Mouse (Mus musculus): ENCODE data around the gene Vmn2r88.

DNA sequence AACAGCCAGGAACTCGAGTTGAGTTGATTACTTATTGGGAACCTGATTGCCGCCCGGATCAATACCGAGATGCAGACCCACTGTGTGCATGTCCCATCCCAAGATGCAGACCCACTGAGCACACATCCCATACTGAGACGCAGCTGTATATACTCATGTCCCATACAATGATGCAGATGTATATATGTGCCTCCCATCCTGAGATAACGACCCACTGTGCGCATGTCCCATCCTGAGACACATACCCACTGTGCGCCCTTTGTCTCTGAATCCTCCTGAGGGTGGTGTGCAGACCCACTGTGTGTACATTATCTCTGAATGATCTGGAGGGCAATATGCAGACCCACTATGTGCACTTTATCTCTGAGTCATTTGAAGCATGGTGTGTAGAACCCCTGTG is 22.9 kb upstream of the Vmn2r88 start:
- TF ChIP-seq CTCF (IDR thresholded peaks at IDR 0.05; ENCODE audit: borderline replicate concordance, insufficient read depth, low read length) (no peak), POLR2A (IDR thresholded peaks at IDR 0.05; ENCODE audit: low read depth, low read length) (no peak)

Measured in embryonic fibroblast, embryonic 13.5 days (primary cell).